Mouse (Mus musculus): ENCODE measurements around the gene Gjc3. TPM values are rescaled to one million over a fixed set of nuclear protein-coding genes. Genes with fewer than 3 reads are reported as not detected.

Gene Gjc3
- 0.09 TPM in 1 of 2 replicates, not detected in the other for polyA plus RNA-seq (2014; fragmentation: Nextera tagmentation; extraction: Ambion mirVana)

DNA sequence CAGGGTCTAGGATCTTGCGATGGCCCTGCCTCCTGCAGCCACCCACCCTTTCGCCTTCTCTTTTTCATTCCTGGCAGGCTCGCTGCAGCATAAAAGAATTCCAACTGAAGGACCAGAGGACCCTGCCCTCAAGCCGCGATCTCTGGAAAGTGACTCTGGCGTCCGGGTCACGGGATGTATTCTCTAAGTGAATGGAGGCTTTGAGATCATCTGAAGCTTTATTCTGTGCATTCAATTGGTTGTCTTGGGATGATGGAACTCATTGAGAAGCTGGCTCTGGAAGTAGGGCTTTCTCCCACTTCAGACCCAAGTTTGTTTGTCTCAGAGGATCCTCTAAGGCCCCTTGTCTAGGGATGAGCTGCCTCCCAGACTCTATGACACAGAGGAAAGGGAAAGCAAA lies at the start of gene Gjc3:
Gjc3 (minus strand) TSS at position 154 of the 400 bp plus-strand sequence.
- H3K4me2 ChIP-seq (ENCODE audit: low read depth): no peak within 1 kb of the TSS
- no peak within 1 kb of the TSS for H3K4me3 ChIP-seq (ENCODE audit: low read depth, low read length)
- ATAC-seq (ENCODE audit: insufficient read depth, low FRiP score, low TSS enrichment) (no peak), DNase-seq (ENCODE audit: low spot score) (peak; percentile 12)
- no peak within 1 kb of the TSS for H3K9ac ChIP-seq (ENCODE audit: low read length)
- no peaks in the 10 kb centered on the region for H3K36me3 ChIP-seq (ENCODE audit: control insufficient read depth, insufficient read depth, low read length)
- H3K4me1 ChIP-seq (ENCODE audit: control insufficient read depth, insufficient read depth, low read length): no peaks in the 10 kb centered on the region
- H3K27ac ChIP-seq (ENCODE audit: low read depth, low read length): no peak within 1 kb of the TSS
- no peaks in the 10 kb centered on the region for H3K27me3 ChIP-seq (ENCODE audit: control insufficient read depth, insufficient read depth, low read length)
- no peaks in the 10 kb centered on the region for H3K9me3 ChIP-seq (ENCODE audit: control insufficient read depth, low read length)
- 73% methylated on average over 8 of the region's 8 CpGs for WGBS

DNA sequence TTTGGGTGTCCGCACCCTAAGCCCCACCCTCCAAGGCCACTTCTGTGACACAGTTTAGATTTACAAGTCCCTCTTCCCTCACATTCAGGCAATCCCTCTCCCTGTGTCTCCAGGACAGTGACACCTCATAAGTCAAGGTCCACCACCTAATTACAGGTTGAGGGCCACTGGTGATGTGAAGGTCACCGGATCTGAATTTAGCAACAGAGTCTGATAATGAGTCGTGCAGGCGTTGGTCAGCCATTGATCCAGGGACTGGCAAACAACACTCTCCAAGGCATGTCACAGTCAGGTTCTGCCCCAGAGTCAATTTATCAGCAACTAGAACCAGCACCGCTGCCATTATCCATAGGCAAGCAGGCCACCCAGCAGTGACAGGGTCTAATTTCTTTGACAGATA lies 49.5 kb upstream of the Gjc3 start:
- no peak for DNase-seq (ENCODE audit: low spot score)
- no peak overlapping the region for H3K4me3 ChIP-seq (ENCODE audit: low read depth, low read length)
- H3K36me3 ChIP-seq (ENCODE audit: control insufficient read depth, insufficient read depth, low read length): no peaks in the 10 kb centered on the region
- no peaks in the 10 kb centered on the region for H3K4me1 ChIP-seq (ENCODE audit: control insufficient read depth, insufficient read depth, low read length)
- H3K4me2 ChIP-seq (ENCODE audit: low read depth): no peak overlapping the region
- H3K27me3 ChIP-seq (ENCODE audit: control insufficient read depth, insufficient read depth, low read length): no peaks in the 10 kb centered on the region
- ATAC-seq (ENCODE audit: insufficient read depth, low FRiP score, low TSS enrichment): no peak
- WGBS: 92% methylated on average over 5 of the region's 5 CpGs
- H3K9me3 ChIP-seq (ENCODE audit: control insufficient read depth, low read length): no peaks in the 10 kb centered on the region
- H3K27ac ChIP-seq (ENCODE audit: low read depth, low read length): no peak overlapping the region
- H3K9ac ChIP-seq (ENCODE audit: low read length): no peak overlapping the region

DNA sequence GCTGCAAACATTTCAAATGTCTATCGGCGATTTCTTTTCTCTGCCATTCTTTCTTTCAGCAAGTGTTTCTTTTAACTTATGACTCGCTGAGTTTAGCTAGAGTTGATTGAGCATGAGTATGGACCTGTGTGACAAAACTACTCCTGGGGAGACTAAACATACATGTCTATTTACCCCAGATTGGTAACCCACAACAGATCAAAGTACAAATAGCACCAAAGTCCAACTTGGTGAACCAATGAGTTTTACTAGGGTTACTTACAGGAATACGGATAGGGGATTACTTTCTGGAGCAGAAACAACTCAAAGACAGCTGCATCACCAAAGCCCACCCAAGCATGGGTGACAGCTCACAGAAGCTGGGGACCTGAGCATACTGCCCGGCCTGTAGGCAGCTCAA lies 46.5 kb upstream of the Gjc3 start:
- Histone ChIP-seq H3K4me2 (ENCODE audit: low read depth) (no peak overlapping the region), H3K4me3 (ENCODE audit: low read depth, low read length) (no peak overlapping the region), H3K27ac (ENCODE audit: low read depth, low read length) (no peak overlapping the region), H3K4me1 (ENCODE audit: control insufficient read depth, insufficient read depth, low read length) (no peaks in the 10 kb centered on the region), H3K9me3 (ENCODE audit: control insufficient read depth, low read length) (no peaks in the 10 kb centered on the region), H3K9ac (ENCODE audit: low read length) (no peak overlapping the region), H3K36me3 (ENCODE audit: control insufficient read depth, insufficient read depth, low read length) (no peaks in the 10 kb centered on the region), H3K27me3 (ENCODE audit: control insufficient read depth, insufficient read depth, low read length) (no peaks in the 10 kb centered on the region)
- DNase-seq (ENCODE audit: low spot score) (no peak), ATAC-seq (ENCODE audit: insufficient read depth, low FRiP score, low TSS enrichment) (no peak)
- 94% methylated on average over 5 of the region's 5 CpGs for WGBS

DNA sequence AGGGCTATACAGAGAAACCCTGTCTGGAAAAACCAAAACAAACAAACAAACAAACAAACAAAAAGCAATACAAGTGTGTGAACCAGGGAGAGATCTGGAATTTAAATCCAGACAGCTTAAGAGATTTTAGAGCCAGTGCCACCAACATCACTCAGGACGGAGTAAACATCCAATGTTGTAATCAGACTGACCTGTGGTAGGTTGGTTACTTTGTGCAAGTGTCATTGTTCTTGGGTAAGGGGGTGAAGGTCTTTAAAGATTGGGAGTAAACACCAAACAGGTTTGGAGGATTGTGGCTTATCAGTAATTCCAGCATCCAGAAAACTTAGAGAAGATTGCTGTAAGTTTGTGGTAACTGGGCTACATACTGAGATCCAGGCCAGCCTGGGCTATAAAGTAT lies 23.5 kb upstream of the Gjc3 start:
- Histone ChIP-seq H3K4me2 (ENCODE audit: low read depth) (no peak overlapping the region), H3K9ac (ENCODE audit: low read length) (no peak overlapping the region), H3K27me3 (ENCODE audit: control insufficient read depth, insufficient read depth, low read length) (no peaks in the 10 kb centered on the region), H3K4me1 (ENCODE audit: control insufficient read depth, insufficient read depth, low read length) (no peaks in the 10 kb centered on the region), H3K9me3 (ENCODE audit: control insufficient read depth, low read length) (no peaks in the 10 kb centered on the region), H3K36me3 (ENCODE audit: control insufficient read depth, insufficient read depth, low read length) (no peaks in the 10 kb centered on the region), H3K27ac (ENCODE audit: low read depth, low read length) (no peak overlapping the region), H3K4me3 (ENCODE audit: low read depth, low read length) (no peak overlapping the region)
- DNase-seq (ENCODE audit: low spot score) (no peak), ATAC-seq (ENCODE audit: insufficient read depth, low FRiP score, low TSS enrichment) (no peak)
- WGBS: 88% methylated on average over 1 of the region's 1 CpGs

DNA sequence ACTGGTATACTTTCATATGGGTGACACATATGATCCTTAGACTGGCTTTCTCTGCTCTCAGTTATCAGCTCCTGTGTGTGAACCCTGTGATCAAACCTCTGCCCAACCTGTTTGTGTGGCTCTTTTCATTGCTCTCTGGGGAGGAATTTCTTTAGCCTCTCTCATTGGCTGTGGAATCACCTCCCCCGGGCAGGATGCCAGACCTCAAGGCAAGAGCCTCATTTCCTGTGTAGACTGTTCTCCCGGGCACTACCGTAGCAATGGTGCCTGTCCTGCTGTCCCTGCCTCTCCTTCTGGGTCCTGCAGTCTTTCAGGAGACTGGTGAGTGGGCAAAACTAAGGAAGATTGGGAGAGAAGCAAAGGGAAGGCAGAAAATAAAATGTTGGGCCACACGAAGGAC lies 18.4 kb upstream of the Gjc3 start, which contains the start of gene Azgp1:
Azgp1 (plus strand) TSS at position 221 of the 400 bp plus-strand sequence.
- DNase-seq (ENCODE audit: low spot score): no peak
- no peak within 1 kb of the TSS for H3K4me3 ChIP-seq (ENCODE audit: low read depth, low read length)
- no peak within 1 kb of the TSS for H3K27ac ChIP-seq (ENCODE audit: low read depth, low read length)
- no peak within 1 kb of the TSS for H3K4me2 ChIP-seq (ENCODE audit: low read depth)
- ATAC-seq (ENCODE audit: insufficient read depth, low FRiP score, low TSS enrichment): no peak
- no peaks in the 10 kb centered on the region for H3K9me3 ChIP-seq (ENCODE audit: control insufficient read depth, low read length)
- H3K27me3 ChIP-seq (ENCODE audit: control insufficient read depth, insufficient read depth, low read length): no peaks in the 10 kb centered on the region
- no peaks in the 10 kb centered on the region for H3K4me1 ChIP-seq (ENCODE audit: control insufficient read depth, insufficient read depth, low read length)
- 83% methylated on average over 4 of the region's 4 CpGs for WGBS
- H3K36me3 ChIP-seq (ENCODE audit: control insufficient read depth, insufficient read depth, low read length): no peaks in the 10 kb centered on the region
- no peak within 1 kb of the TSS for H3K9ac ChIP-seq (ENCODE audit: low read length)

DNA sequence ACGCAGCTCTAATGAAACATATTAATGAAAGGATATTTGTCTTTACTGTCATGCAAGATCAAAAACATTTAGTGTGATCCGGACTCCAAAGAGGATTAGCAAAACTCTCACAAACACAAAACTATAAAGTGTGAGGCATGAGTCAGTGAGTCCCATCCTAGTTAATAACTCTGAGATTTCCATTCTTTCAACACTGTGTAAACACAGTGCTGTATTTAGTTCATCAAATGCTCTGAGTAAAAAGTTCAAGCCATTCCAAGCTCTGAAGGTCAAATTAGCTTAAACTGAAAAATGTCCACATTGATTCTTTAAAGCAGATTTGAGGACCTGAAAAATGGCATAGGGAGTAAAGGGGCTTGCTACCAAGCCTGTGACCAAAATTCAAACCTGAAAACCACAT lies 16.2 kb upstream of the Gjc3 start:
- ATAC-seq (ENCODE audit: insufficient read depth, low FRiP score, low TSS enrichment): no peak

DNA sequence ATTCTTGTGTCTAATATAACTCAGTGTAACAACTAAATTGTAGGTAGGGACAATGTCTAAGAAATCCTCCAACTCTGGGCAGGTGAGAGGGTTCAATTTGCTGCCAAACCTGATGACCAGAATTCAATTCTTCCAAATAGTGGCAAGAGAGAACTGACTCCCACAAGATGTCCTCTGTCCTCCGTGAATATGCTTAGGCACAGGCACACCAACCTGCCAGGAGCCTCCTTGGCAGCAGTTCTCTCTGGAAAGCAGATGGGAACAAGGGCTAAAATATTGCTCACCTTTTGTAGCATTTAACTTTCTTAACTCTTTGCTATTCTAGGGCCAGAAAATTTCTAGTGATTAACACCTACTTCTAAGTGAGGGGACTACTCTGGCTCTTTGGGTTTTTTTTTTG lies 14.4 kb upstream of the Gjc3 start:
- Histone ChIP-seq H3K9ac (ENCODE audit: low read length) (no peak overlapping the region), H3K4me1 (ENCODE audit: control insufficient read depth, insufficient read depth, low read length) (no peaks in the 10 kb centered on the region), H3K4me2 (ENCODE audit: low read depth) (no peak overlapping the region), H3K27ac (ENCODE audit: low read depth, low read length) (no peak overlapping the region), H3K36me3 (ENCODE audit: control insufficient read depth, insufficient read depth, low read length) (no peaks in the 10 kb centered on the region), H3K27me3 (ENCODE audit: control insufficient read depth, insufficient read depth, low read length) (no peaks in the 10 kb centered on the region), H3K4me3 (ENCODE audit: low read depth, low read length) (no peak overlapping the region), H3K9me3 (ENCODE audit: control insufficient read depth, low read length) (no peaks in the 10 kb centered on the region)
- ATAC-seq (ENCODE audit: insufficient read depth, low FRiP score, low TSS enrichment): no peak
- 50% methylated on average over 1 of the region's 1 CpGs for WGBS
- DNase-seq (ENCODE audit: low spot score): no peak

More for the DNA sequence above, 16.2 kb upstream of the Gjc3 start:
- no peak overlapping the region for H3K4me3 ChIP-seq (ENCODE audit: low read depth, low read length)
- DNase-seq (ENCODE audit: low spot score): no peak
- H3K27me3 ChIP-seq (ENCODE audit: control insufficient read depth, insufficient read depth, low read length): no peaks in the 10 kb centered on the region
- H3K9ac ChIP-seq (ENCODE audit: low read length): no peak overlapping the region
- no peak overlapping the region for H3K27ac ChIP-seq (ENCODE audit: low read depth, low read length)
- no peaks in the 10 kb centered on the region for H3K9me3 ChIP-seq (ENCODE audit: control insufficient read depth, low read length)
- no peaks in the 10 kb centered on the region for H3K36me3 ChIP-seq (ENCODE audit: control insufficient read depth, insufficient read depth, low read length)
- WGBS: 78% methylated on average over 2 of the region's 2 CpGs
- H3K4me1 ChIP-seq (ENCODE audit: control insufficient read depth, insufficient read depth, low read length): no peaks in the 10 kb centered on the region
- H3K4me2 ChIP-seq (ENCODE audit: low read depth): no peak overlapping the region

DNA sequence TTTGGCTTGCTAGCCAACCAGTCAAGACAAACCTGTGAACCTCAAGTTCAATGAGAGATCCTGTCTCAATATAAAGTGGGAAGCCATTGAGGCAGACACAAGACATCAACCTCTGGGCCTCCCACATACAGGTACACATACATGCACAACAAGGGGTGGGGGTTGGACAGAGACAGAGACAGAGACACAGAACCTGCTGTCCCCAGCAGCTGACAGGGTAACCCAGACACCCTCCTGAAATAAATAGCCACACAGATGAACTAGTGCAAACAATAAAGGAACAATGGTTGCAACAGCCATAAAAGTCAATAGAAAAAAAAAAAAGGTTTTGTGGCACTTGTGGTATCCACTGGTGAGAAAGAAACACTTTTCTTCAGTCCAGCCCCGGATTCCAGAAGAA lies 12.5 kb upstream of the Gjc3 start:
- DNase-seq (ENCODE audit: low spot score): no peak
- H3K27ac ChIP-seq (ENCODE audit: low read depth, low read length): no peak overlapping the region
- no peak overlapping the region for H3K4me2 ChIP-seq (ENCODE audit: low read depth)
- H3K27me3 ChIP-seq (ENCODE audit: control insufficient read depth, insufficient read depth, low read length): no peaks in the 10 kb centered on the region
- H3K4me3 ChIP-seq (ENCODE audit: low read depth, low read length): no peak overlapping the region
- no peaks in the 10 kb centered on the region for H3K36me3 ChIP-seq (ENCODE audit: control insufficient read depth, insufficient read depth, low read length)
- ATAC-seq (ENCODE audit: insufficient read depth, low FRiP score, low TSS enrichment): no peak
- no peaks in the 10 kb centered on the region for H3K4me1 ChIP-seq (ENCODE audit: control insufficient read depth, insufficient read depth, low read length)
- 47% methylated on average over 1 of the region's 1 CpGs for WGBS
- no peak overlapping the region for H3K9ac ChIP-seq (ENCODE audit: low read length)
- no peaks in the 10 kb centered on the region for H3K9me3 ChIP-seq (ENCODE audit: control insufficient read depth, low read length)

DNA sequence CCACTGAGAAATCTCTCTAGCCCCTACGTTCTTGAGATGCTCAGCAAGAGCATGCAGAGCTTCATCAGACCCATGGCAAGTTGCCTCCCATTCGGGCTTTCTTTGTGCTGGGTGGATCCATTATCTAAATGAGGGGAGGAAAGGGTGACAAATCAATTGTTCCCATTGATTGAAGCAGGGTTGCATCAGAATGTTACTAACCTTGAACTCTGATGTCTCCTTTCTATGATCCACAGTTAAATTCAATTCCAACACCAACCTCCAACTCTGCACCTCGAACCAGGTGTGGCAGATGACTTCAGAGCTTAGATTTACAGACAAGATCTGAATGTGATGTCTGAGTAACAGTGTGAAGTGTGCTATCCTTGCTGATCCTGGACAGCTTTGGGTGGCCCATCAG lies 11.8 kb upstream of the Gjc3 start:
- H3K9ac ChIP-seq (ENCODE audit: low read length): no peak overlapping the region
- H3K4me3 ChIP-seq (ENCODE audit: low read depth, low read length): no peak overlapping the region
- H3K9me3 ChIP-seq (ENCODE audit: control insufficient read depth, low read length): no peaks in the 10 kb centered on the region
- no peaks in the 10 kb centered on the region for H3K36me3 ChIP-seq (ENCODE audit: control insufficient read depth, insufficient read depth, low read length)
- DNase-seq (ENCODE audit: low spot score) (no peak), ATAC-seq (ENCODE audit: insufficient read depth, low FRiP score, low TSS enrichment) (no peak)
- H3K4me2 ChIP-seq (ENCODE audit: low read depth): no peak overlapping the region
- WGBS: 71% methylated on average over 3 of the region's 3 CpGs
- no peaks in the 10 kb centered on the region for H3K4me1 ChIP-seq (ENCODE audit: control insufficient read depth, insufficient read depth, low read length)
- H3K27me3 ChIP-seq (ENCODE audit: control insufficient read depth, insufficient read depth, low read length): no peaks in the 10 kb centered on the region
- no peak overlapping the region for H3K27ac ChIP-seq (ENCODE audit: low read depth, low read length)

Measured in neural tube, embryonic 11.5 days (tissue).